Mouse (Mus musculus): ENCODE data around the gene Tcf23.
A peak's percentile ranks its signal among the peaks of the same experiment; 100 is the strongest.

Tcf23 gene

DNA sequence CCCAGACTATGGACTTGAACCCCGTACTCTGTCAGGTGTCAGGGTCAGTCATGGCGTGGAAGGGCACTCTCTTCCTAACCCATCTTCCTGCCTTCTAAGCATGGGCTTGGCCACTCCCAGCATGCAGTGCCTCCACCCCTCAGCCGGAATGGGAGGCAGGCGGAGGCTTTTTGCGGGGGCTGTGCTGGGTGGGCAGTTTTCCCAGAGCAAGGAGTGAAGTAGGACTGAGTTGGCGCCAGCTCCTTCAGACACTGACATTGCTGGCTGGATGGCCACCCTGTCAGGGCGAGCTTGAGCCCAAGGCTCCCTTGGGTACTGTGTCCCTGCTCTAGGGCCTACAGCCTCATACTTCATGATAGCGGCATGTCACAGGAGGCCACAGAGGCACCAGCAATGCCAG, at the start of gene Tcf23:
Gene Tcf23, plus strand, starts transcription at position 247 of the 400 bp plus-strand sequence.
- peak; percentile 81 to 83 for DNase-seq (ENCODE audit: low spot score in 2 of 2)

DNA sequence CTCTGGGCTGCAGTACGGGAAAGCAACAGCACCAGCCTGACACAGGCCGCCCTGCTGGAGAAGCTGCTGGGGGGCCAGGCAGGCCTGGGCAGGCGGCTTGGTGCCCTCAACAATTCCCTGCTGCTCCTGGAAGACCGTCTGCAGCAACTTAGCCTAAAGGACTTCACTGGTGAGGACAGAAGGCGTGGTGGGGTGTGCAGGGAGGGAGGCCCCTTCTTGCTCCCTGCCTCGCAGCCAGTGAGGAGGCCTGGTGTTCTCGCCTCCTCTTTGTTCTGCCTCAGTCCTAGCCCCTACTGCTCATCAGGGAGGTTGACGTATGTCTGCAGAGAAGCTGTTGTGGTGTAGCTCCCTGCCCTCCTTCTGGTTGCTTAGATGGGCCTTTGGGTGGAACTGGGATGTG, 49.8 kb upstream of the Tcf23 start:
- no peak for DNase-seq (ENCODE audit: low spot score in 2 of 2)

DNA sequence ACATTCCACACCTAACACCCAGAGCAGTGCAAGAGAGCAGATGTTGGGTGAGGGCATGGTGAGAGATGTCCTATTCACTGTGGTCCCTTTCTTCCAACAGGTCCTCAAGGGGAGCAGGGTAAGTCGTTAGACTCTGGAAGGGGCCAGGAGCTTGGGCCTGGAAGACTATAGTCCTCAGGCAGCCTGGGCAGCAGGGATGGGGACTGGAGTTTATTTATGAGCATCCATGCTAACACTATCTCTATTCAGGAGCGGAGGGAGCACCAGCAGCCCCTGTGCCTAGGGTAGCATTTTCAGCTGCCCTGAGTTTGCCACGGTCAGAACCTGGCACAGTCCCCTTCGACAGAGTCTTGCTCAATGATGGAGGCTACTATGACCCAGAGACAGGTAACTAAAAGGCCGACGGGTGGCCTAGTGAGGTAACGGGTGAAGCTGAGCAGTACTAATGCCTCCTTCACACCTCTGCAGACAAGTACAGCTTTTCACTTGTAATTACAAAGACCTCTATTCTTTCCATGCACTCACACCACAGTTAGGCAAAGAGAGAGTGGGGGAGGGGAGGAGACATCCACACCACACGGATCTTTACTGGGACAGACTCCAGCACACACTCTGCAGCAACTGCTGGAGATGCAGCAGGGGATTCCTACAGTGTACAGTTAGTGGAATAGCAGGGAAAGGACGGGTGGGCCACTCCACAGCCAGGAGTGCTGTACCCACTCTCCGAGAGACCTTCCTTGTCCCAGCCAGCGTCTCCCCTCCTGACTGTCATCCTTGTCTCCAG, 48.4 kb upstream of the Tcf23 start:
- DNase-seq (ENCODE audit: low spot score in 2 of 2) = no peak

DNA sequence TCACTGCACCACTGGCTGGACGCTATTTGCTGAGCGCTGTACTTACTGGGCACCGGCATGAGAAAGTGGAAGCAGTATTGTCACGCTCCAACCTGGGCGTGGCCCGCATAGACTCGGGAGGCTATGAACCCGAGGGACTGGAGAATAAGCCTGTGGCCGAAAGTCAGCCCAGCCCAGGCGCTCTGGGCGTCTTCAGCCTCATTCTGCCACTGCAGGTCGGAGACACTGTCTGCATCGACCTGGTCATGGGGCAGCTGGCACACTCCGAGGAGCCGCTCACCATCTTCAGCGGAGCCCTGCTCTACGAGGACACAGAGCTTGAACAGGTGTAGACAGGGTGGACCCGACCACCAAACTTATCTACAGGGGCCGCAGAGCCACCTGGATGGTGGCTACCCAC, 47.8 kb upstream of the Tcf23 start:
- no peak for DNase-seq (ENCODE audit: low spot score in 2 of 2)

DNA sequence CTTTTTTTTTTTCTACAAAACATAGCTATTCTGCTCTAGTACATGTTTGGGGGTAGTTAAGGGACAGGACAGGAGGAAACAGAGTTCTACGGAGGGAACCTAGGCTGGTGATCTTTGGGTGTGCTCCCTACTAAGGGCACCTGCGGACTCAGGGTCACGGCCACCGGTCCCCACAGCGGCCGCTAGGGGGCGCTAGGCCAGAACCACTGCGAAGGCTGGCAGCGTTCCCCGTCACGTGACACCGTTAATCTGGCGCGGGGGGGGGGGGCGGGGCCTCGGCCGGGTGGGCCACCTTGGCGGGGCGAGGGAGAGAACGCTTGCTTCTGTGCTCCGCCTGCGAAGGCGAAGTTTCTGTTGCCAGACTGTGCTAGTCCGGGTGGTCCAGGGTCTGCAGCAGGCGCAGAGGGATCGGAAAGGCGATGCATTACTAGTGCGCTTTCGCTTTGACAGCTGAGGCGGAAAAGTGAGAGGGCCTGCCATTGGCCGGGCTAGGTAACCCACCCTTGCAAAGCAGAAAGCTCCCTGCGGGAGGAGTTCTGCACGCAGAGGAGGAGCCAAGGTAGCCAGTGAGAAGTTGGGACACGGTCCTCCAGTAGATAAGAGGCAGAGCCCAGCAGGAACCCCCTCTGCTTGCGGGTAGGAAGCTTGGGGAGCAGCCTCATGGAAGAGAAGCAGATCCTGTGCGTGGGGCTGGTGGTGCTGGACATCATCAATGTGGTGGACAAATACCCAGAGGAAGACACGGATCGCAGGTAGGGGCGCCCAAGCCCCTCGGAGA, 47.0 kb upstream of the Tcf23 start, which contains the start of gene Khk:
Gene Khk, plus strand, starts transcription at position 176 of the 778 bp plus-strand sequence.
- DNase-seq (ENCODE audit: low spot score in 2 of 2) = peak; percentile 82 to 93

DNA sequence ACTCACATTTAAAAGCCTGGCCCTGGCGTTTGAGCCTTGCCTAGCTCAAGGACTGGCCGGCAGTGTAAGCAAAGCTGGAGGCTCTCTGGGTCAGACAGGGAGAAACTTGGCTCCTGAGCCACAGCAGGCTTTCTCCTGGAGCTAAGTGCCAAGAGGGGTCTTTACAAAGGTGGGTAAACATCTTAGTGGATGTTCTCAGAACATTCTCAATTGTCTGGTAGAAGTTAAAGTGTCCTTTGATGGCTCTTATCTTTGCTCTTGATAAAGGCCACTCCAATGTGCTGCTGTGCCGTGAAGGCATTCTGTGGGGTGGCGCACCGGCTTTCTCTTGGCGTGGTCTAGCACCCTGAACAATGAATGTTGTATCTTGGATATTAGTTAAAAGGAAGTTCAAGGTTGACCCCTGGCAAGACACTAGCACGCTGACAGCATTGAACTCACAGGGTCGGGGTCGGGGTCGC, 45.9 kb upstream of the Tcf23 start:
- DNase-seq (ENCODE audit: low spot score in 2 of 2) = no peak

DNA sequence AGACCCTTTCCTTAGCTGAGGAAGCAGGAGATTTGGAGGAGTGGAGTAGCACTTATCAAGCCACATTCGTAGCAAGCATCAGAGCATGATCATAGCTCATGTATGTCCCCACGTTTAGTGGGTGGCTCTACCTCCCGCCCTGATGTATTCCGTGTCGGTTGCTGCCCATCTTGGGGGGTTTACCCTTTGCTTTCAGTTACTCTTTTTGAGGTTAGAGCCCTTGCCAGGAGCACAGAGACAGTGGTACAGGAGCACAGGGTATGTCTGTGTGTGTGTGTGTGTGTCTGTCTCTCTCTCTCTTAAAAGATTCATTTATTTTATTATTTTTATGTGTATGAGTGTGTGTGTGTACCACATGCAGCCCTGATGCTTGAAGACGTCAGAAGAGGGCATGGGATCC, 45.3 kb upstream of the Tcf23 start:
- DNase-seq (ENCODE audit: low spot score in 2 of 2) = no peak

DNA sequence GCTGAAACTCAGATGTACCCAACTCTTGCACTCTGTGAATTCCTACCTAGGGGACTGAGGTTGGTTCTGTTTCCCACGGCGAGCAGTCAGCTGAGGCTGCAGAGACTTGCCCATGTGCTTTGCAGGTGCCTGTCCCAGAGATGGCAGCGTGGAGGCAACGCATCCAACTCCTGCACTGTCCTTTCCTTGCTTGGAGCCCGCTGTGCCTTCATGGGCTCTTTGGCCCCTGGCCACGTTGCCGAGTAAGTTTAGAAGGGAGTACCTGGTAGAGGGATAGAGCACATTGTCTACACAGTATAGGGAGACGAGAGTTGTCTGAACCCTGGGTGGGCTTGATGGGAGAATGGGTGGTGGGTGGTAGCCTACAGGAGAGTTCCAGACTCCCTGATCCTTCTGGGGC, 43.8 kb upstream of the Tcf23 start:
- no peak for DNase-seq (ENCODE audit: low spot score in 2 of 2)

DNA sequence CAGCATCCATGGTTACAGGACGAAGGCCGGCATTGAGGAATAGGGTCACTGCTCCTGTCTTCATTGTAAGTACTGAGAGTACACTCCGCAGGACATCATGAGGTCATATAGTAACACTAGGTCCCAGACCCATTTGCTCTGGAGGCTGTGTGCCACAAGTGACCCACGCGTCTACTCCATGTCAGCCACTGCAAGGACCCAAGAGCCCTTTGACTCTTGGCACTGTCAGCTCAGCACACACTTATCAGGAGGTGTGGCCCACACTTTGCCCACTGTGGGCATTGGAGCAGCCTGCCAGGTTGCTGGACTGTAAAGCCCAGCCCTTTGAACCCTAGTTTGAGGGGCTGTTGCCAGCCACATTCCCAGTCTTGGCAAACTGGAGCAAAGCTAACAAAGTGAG, 43.2 kb upstream of the Tcf23 start:
- no peak for DNase-seq (ENCODE audit: low spot score in 2 of 2)

DNA sequence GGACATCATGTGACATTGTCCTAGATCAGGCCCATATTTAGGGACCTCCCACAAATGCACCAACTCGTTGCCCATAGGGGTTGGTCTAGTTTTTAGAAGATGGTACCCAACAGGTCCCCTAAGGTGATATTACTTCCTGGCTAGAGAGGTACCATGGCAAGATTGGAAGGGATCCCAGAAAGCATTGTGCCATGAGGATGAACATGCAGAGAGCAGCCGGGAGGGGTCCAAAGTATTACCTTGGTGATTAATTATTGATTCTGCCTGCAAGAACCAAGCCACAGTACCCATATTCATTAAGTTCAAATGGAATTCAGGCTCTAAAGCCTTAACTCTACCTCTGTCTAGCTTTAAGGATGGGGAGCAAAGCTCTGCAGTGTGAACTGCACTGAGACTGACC, 42.4 kb upstream of the Tcf23 start:
- no peak for DNase-seq (ENCODE audit: low spot score in 2 of 2)

DNA sequence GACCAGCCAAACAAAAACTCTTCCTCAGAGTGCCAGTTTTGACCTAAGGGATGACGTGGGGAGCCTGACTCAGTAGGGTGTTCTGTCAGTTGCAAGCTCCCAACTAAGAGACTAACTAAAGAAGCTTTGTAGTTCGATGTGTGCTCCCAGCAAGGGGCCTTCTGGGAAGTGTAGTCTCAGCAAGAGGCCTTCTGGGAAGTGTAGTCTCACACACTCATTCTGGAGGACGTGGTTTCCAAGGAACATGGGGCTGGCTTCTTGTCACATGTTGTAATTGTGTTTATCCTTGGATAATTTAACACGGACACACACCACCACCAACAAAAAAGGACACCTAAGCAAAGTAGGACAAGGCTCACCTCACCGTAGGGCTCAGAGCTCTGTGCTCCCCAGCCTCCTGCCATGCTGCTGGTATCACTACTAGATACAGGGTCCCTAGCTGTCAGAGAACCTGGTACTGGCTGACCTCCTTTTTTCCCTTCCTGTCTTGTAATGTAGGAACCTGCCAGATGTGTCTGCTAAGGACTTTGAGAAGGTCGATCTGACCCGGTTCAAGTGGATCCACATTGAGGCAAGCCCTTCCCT, 40.4 kb upstream of the Tcf23 start:
- no peak for DNase-seq (ENCODE audit: low spot score in 2 of 2)

DNA sequence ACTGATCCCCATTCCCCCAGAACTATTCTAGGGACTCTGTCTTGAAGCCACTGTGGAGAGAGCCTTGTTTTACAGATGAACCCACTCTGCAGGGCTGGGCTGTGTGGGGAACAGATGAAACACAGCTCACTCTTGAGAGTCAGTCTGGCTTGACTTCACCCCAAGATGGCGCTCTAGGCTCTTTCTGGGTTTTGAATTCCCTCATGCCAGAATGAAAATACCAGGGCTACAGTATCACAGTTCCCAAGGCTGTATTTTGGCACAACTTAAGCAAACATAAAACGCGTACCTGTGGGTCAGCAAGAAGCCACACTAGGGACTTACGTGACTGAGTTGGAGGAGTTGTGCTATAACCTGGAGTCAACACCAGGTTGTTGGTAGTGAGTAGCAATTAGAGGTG, 38.3 kb upstream of the Tcf23 start:
- DNase-seq (ENCODE audit: low spot score in 2 of 2) = peak in 1 of 2 experiments; percentile 77

DNA sequence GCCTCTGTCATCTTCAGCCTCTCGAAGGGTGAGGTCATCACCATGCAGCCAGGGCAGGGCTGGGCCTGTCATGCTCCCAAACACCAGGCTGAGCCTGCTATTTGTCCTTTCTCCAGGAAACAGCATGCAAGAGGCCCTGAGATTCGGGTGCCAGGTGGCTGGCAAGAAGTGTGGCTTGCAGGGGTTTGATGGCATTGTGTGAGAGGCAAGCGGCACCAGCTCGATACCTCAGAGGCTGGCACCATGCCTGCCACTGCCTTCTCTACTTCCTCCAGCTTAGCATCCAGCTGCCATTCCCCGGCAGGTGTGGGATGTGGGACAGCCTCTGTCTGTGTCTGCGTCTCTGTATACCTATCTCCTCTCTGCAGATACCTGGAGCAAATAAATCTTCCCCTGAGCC, 37.6 kb upstream of the Tcf23 start:
- no peak for DNase-seq (ENCODE audit: low spot score in 2 of 2)

DNA sequence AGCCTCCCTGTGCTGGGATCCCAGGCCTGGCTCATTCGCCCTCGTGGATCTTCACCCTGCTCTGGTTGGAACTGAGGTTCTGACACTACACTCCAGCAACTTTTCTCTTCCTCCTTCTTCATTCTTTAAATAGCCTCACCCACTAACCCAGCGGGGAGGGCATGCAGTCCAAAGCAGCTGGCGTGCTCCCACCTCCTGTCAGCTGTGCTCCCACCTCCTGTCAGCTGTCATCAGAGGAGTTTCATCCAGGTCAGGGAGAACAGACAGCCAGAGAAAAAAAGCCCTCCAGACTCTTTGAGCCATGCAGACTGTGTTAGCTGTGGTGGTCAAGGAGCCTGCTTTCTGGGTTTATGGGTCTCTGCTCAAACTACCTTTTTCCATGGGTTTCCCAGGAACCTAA, 37.1 kb upstream of the Tcf23 start:
- DNase-seq (ENCODE audit: low spot score in 2 of 2) = no peak

DNA sequence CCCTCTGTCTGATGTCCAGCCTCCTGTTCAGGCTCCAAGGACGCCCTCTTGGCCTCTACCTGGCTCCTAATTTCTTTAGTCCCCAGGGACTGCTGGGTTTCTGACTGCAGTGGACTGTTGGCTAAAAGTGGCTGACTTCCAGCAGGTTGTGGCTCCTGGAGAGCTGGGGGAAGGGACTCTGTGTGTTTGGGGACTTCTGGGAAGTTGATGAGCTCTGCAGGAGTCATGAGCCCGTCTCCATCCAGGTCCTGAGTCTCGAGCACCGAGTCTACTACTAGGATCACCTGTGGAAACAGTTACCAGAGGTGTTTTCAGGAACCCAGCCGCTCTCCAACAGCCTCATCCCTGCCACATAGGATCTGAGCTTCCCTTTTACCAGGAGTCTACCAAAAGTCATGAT, 34.8 kb upstream of the Tcf23 start:
- DNase-seq (ENCODE audit: low spot score in 2 of 2) = no peak

DNA sequence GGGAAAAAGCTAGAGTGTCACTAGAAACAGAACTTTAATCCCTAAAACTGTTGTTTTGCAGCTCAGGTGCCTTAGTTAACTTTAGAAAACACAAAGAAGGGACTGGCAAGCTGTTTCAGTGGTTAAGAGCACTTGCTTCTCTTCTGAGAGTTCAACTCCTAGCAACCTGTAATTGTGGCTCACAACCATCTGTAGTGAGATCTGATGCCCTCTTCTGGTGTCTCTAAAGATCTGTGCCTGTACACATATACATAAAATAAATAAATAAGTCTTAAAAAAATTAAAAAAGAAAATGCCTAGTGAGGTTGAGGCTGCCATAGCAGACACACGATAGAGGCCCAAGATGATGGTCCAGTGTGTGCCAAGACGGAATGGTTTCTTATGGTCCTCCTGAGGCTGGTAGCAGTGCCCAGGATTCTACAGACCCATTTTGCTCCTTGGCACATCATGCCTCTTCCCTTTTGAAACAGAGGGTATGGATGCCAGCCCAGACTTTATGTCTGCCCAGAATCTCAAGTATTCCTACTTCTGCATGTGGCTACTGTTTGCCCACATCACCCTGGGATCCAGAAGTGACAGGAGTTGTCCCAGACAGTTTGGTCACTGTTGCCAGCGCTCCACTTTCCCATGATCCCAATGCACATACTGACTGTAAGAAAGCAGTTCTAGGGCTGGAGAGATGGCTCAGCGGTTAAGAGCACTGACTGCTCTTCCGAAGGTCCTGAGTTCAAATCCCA, 33.6 kb upstream of the Tcf23 start:
- no peak for DNase-seq (ENCODE audit: low spot score in 2 of 2)

DNA sequence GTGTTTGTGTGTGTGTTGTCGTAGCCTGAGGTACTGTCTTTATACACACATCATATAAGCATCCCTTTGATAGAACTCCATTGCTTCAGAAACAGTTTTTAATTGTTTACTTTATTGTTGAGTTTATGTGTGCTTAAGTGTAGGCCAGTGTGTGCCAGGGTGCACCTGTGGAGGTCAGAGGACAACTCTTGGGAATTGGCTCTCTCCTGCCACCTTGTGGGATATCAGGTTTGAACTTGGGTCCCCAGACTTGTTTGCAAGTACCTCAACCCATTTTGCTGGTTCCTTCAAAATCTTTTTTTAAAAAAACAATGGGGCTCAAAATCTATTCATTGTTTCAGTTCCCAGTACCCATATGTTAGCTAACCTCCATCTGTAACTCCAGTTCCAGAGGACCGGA, 25.5 kb upstream of the Tcf23 start:
- no peak for DNase-seq (ENCODE audit: low spot score in 2 of 2)

DNA sequence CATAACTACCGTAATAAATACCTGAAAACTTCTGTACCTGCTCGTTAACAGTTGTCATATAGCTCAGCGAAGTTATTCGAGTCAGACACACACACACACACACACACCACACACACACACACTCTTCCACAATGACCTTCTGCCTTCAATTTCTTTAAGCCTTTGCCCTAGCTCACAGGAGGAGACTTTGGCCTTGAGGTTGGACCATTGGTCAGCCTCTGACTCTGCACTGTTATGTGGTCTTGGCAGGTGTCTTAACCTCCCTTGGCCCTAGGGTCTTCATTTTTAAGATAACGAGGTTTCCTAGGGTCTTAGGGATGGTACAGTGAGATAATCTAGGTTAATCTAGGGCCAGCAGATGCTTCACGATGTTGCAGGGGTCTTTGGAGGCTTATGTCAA, 24.1 kb upstream of the Tcf23 start:
- DNase-seq (ENCODE audit: low spot score in 2 of 2) = no peak

DNA sequence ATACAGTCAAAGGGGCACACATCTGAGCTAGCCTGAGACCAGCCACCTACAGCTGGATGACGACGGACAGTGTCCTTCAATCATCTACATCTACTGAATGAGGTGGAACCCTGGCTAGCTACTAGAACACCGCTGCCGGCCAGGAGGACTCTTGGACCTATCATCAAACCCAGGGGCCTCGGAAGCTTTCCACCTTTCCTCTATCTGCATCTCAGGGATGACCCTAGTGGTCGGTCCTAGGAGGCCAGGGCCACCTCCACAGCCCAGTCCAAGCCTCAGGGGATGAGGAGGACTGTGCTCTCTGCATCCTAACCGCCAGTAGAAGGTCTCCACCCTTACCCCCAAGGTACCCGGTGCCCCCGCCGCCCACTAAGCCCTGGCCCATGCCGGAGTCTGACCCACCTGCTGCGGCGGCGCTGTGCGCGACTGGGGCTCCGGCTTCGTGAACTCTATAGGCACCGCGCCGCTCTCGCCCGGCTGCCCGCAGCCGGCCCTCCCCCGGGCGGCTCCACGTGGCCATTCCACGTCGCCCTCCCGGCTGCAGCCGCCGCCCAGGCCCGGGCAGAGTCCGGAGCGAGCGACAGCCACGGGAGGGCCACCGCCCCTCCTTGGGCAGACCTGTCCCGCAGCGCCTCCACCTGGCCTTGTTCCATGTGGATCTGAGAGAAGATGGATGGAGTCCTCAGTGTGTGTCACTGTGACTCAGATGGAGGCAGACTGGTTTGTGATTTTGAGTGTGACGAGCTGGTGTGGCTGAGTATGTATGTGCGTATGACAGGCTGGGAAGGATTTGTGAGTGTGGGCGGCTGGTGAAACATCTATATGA, 23.3 kb upstream of the Tcf23 start, which contains the start of gene Cgref1:
Gene Cgref1, minus strand, starts transcription at position 636 of the 826 bp plus-strand sequence.
- DNase-seq (ENCODE audit: low spot score in 2 of 2) = peak in 1 of 2 experiments; percentile 51

DNA sequence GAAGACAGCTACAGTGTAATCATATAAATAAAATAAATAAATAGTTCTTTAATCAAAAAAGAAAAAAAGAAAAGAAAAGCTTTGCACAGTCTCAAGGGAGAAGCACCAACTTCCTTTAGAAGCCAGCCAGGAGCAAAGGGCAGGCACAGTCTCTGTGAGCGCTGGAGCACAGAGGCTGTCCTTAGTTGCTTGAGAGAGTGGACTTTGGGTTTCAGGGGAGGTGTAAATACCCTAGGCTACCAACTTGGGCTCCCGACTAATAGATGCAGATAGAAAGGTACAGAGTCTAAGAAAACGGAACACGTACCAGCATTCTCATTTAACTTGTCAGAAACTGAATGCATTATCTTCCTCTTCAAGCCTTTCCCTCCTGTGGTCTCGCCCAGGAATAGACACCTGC, 19.8 kb upstream of the Tcf23 start:
- no peak for DNase-seq (ENCODE audit: low spot score in 2 of 2)

All from urinary bladder, postnatal 4 days (tissue).